Mouse (Mus musculus) left cerebral cortex, adult 2 months (tissue): ENCODE measurements around the gene Gm28372. TPM values are rescaled to one million over a fixed set of nuclear protein-coding genes. Genes with fewer than 3 reads are reported as not detected.

Source experiments
- DNase-seq, 2 experiments: peaks; one replicate each; pipeline ENCODE4 v3.0.0; 2021 to 2022; ENCODE audit warnings: low spot score in 2 of 2, mixed read lengths in 1 of 2; ENCODE audit errors: extremely low spot score in 1 of 2
- H3K27ac ChIP-seq: fragments of 200-600 bp; 2 replicates; pipeline ENCODE4 v1.8.1; 2022
- H3K4me3 ChIP-seq: fragments of 200-600 bp; 2 replicates; pipeline ENCODE4 v1.8.1; 2022
- CTCF ChIP-seq: fragments of 200-600 bp; IDR thresholded peaks from 2 replicates; pipeline ENCODE4 v1.8.1; 2022; ENCODE audit warnings: antibody characterized with exemption, mild to moderate bottlenecking, moderate library complexity
- intact Hi-C: fragments of 180-260 bp; cut with DNase I; formaldehyde crosslinking; loops from one replicate; pipeline ENCODE4 v1.15.1; 2025
- total RNA-seq, 2 experiments: library from RNA; stranded (reverse); gene quantifications; 2 replicates each; pipeline ENCODE4 v1.2.3; 2021

Gene Gm28372
- total RNA-seq, 2 experiments from 2014 or later = not detected

DNA sequence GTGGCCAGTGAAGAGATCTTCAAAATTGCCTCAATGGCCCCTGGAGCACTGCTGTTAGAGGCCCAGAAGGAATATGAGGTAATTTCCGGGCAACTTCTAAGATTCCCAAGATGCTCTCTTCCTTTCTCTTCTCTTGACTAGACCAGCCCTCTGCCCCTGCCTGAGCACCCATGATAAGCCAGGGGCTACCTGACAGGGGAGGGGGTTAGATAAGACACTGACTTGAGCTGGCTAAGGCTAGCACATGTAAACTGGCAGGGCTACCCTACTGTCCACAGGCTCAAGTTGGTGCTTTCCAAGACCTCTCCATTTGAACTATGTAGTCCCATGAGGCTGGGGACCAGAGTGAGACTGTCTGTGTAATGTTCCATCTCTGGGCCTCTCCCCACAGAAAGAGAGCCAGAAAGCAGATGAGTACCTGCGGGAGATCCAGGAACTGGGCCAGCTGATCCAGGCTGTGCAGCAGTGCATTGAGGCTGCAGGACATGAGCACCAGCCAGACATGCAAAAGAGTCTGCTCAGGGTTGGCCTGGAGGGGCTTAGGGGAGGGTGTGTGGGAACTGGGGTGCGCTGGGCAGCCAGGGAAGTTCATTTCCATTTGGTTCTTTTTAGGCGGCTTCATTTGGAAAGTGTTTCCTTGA, 34.9 kb downstream of the Gm28372 start:
- Histone ChIP-seq H3K27ac (no peak overlapping the region), H3K4me3 (no peak overlapping the region)
- TF ChIP-seq CTCF = no peak
- no peak for DNase-seq
- intact Hi-C loops = no loop called here

DNA sequence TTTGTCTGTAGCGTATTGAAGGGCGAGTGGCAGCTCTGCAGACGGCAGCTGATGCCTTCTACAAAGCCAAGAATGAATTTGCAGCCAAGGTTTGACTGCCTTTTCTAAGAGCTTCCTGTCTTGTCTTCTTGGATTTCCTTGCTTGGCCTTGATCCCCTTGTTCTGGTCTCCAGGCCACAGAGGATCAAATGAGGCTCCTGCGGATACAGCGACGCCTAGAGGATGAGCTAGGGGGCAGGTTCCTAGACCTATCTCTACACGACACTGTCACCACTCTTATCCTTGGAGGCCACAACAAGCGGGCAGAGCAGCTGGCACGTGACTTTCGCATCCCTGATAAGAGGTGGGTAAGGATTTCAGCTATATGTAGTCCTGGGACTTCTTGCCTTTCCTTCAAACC, 37.1 kb downstream of the Gm28372 start:
- H3K27ac ChIP-seq = no peak overlapping the region
- no peak overlapping the region for H3K4me3 ChIP-seq
- no peak for TF ChIP-seq CTCF
- intact Hi-C loops = no loop called here
- DNase-seq = no peak

DNA sequence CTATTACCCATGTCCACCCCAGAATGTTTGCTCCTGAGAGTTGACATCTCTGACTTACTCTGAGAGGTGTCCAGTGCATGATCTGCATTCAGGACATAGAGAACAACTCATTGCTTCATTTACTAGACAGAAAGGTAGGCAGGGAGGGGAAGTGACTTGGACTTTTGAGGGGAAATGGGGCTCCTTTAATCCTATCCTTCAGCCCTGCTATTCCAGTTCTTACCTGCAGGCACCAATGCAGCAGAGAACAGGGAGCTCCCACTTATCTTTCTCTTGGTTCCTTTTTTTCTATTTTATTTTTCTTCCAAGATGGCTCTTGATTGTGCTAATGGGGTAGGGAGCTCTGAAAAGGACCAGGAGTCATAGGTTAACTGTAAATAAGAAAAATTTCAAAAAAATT, 43.4 kb downstream of the Gm28372 start:
- H3K4me3 ChIP-seq = no peak overlapping the region
- intact Hi-C loops = no loop called here
- DNase-seq = no peak
- TF ChIP-seq CTCF = peak; percentile 16
- H3K27ac ChIP-seq = no peak overlapping the region

DNA sequence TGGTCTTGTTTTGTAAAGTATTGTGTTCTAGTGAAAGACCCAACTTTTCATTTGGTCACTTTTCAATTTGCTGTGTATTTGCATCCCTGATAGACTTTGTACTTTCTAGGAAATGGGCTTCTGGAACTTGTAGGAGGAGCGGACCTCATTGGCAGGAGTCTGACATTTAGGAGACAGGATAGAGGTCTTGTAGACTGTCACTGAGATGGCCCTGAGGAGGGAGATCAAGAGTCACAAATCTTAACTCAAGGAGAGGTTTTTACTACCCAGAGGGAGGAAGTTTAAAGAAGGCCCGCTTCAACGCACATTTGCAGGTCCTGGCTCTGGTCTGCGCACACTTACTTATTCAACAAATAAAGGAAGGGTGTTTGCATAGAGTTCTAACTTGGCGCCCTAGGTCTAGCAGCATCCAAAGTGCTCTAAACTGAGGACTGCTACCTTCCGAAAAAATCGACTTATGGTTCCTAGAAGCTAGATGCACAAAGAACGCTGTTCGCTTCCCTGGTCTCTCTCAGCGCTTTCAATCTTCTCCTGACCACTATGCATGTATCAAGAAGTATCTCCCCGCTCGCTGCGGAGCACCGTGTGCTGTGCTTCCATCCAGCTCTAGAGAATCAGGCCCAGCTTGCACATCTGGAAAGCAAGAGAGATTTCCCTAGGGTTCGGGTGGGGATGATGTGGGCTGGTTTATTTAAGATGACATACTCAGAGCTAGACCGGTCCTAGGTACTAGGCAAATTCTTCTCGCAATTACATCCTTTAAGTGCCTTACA, 44.2 kb downstream of the Gm28372 start:
- no peak; the same call in 1 of the 2 replicates for TF ChIP-seq CTCF
- DNase-seq = no peak
- Histone ChIP-seq H3K27ac (peak overlapping the region; percentile 91), H3K4me3 (peak overlapping the region; percentile 84)
- intact Hi-C loops = no loop called here

DNA sequence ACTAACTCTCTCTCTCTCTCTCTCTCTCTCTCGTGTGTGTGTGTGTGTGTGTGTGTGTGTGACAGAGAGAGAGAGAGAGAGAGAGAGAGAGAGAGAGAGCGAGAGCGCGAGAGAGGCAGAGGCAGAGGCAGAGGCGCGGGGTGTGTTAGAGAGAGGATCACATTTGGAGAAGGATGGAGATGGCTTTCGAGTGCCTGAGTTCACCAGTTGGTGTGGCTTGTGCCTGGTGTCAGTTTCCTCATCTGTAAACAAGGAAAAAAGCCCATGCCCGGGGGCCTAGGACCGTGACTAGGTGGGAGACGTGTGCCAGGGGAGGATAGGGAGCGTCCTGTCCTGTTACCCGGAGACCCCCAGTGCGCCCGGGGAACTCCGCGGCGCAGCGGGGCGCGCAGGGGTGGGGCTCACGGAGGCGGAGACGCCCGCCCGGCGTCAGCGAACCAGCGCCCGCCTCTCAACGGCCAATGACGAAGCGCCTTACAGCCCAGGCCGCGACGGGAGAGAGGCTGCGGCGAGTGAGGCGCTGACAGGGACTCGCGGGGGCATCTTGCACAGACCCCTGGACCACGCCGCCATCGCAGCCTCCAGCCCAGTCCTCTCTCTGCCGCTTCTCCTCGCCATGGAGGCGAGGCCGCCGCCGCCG, 44.9 kb downstream of the Gm28372 start, which contains the start of gene Ptpra:
TSS of gene Ptpra (plus strand) at position 485 of the 640 bp plus-strand sequence.
- peak; percentile 89 to 93 for DNase-seq
- no peak for TF ChIP-seq CTCF
- Histone ChIP-seq H3K4me3 (peak within 1 kb of the TSS; percentile 84), H3K27ac (peak within 1 kb of the TSS; percentile 91)
- intact Hi-C loops = loop anchor here (2.0 to 5.0 kb wide), 2 partner anchors 41 to 67 kb away; no protein-coding TSS in a partner anchor

DNA sequence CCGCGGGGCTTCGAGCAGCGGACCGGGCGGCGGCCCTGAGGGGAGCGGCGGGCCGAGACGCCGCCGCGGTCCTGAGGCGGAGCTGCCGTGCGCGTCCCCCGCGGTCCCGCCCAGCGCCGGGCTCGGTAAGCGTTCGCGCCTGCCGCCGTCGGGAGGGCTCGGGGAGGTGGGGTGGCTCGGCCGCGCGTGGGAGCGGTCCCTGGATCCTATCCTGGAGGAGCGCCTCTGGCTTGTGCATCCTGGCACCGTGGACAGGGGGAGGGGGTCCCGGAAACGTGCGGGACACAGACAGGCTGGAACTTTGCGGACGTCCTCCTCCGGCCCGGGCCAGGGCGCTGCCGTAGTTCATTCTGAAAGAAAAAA, 45.4 kb downstream of the Gm28372 start:
- intact Hi-C loops = loop anchor here (2.0 to 5.0 kb wide), 2 partner anchors 40 to 67 kb away; no protein-coding TSS in a partner anchor
- peak overlapping the region; percentile 84 for H3K4me3 ChIP-seq
- peak overlapping the region; percentile 91 for H3K27ac ChIP-seq
- no peak for TF ChIP-seq CTCF
- peak; percentile 75 to 81 for DNase-seq

DNA sequence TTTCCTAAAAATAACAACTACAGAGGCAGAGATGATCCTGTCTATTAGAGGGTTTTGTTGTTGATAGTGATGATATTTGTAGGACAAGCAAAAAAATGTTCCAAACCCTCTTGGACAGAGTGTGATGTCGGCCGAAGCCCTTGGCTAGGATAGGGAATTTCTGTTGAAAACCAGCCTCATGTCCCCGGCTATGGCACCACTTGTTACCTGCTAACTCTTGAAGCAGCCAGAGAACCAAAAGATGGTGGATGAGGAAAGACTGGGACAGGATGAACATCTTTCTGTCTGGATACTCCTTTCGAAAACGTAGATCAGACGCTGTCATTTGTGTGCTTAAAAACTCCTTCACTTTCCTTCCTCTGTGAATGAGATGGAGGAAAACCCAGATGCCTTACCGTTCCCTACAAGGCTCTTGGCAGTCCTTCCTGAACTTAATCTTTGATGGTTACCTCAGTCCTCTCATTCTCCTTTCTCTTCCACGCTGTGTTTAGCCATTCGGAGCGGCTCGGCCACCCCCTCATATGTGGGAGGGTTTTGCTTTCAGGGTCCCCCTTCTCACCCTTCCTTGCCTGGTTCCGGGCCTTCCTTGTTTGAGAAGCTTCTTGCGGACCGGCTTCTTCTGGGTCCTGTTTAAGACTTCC, 46.2 kb downstream of the Gm28372 start:
- peak in 1 of 2 experiments; percentile 26 for DNase-seq
- intact Hi-C loops = loop anchor here (2.0 to 5.0 kb wide), 2 partner anchors 40 to 66 kb away; no protein-coding TSS in a partner anchor
- no peak for TF ChIP-seq CTCF
- H3K4me3 ChIP-seq = peak overlapping the region; percentile 84
- peak overlapping the region; percentile 91 for H3K27ac ChIP-seq

DNA sequence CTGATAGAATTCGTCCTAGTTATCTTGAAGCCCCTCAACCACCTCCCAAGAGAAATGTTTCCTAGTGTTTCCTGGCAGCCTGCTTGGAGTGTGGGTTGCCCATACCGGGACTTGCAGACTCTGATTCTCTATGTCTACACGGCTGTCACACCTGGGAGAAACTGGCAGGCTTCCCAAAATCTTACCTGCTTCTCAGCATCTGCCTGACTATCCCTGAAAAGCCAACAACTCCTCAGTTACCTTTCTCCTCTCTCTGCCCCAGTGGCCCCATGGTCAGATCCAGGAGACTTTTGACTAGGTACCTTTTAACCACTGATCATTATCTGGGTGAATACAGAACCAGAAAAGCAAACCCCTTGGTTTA, 46.7 kb downstream of the Gm28372 start:
- peak overlapping the region; percentile 91 for H3K27ac ChIP-seq
- TF ChIP-seq CTCF = no peak
- DNase-seq = no peak
- intact Hi-C loops = loop anchor here (2.0 to 5.0 kb wide), 2 partner anchors 39 to 66 kb away; no protein-coding TSS in a partner anchor
- peak overlapping the region; percentile 84 for H3K4me3 ChIP-seq

DNA sequence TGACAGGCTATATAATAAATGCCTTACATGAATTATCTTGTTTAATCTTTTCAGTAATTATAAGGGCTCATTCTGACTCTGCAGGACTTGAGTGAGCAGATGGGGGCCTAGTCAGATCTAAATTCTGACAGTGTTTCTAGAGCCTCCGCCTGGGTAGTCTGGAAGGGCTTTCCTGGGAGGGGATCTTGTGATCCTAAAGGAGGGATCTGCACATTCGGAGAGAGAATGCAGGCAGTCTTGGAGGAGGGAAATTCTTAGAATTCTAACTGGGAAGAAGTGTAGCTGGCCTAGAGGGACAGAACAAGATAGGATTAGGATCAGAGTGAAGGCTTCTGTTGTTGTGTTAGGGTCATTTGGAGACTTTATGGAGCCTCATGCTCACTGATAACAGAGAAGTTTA, 47.2 kb downstream of the Gm28372 start:
- Histone ChIP-seq H3K4me3 (peak overlapping the region; percentile 84), H3K27ac (peak overlapping the region; percentile 16; the same call in 1 of the 2 replicates)
- intact Hi-C loops = loop anchor here (5.0 kb wide), 1 partner anchor 65 kb away; no protein-coding TSS in a partner anchor

DNA sequence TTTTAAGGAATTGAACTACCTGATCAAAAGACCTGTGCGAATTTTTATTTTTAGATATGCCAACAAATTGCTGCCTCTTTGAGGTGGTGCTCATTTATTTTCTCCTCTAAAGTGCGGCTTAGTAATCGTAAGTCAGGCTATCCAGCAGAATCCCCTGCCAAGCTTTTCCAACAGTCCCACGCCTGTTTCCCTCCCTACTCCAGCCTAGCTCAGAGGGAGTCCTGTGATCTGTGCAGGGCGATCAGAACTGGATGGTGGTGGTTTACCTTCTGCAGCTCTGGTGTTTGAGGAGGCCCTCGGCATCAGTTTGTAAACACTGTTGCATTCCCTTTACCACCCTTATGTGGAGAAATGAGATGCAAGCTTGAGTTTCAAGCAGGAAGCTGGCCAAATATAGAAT, 48.4 kb downstream of the Gm28372 start:
- intact Hi-C loops = loop anchor here (5.0 kb wide), 1 partner anchor 64 kb away; no protein-coding TSS in a partner anchor
- no peak for TF ChIP-seq CTCF

More for the DNA sequence above, 47.2 kb downstream of the Gm28372 start:
- no peak for DNase-seq
- TF ChIP-seq CTCF = no peak

DNA sequence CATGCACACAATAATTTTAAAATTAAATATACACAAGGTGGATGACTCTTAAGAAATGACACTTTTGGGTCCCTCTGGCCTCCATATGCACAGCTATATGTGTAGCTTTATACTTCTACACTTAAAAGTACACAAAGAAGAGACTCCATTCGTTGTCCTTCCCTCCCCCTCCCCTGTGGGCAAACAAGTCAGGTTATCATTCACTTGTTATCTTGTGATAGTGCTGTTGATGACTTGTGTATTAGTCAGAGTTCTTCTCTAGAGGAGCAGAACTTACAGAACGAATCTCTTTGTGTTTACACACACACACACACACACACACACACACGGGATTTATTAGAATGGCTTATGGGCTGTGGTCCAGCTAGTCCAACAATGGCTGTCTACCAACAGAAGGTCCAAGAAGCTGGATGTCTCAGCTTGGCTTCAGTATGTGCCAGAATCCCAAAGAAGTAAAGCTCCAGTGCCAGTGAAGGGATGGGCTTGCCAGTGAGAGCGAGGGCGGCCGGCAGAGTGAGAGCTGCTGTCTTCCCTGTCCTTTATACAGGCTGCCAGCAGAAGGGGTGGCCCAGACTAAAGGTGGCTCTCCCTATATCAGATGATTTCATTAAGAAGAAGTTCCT, 49.8 kb downstream of the Gm28372 start:
- no peak for TF ChIP-seq CTCF
- Histone ChIP-seq H3K4me3 (no peak overlapping the region; the same call in 1 of the 2 replicates), H3K27ac (no peak overlapping the region)
- intact Hi-C loops = loop anchor here (5.0 kb wide), 1 partner anchor 62 kb away; no protein-coding TSS in a partner anchor
- DNase-seq = peak in 1 of 2 experiments; percentile 24

More for the DNA sequence above, 48.4 kb downstream of the Gm28372 start:
- no peak for DNase-seq
- no peak overlapping the region for H3K4me3 ChIP-seq
- no peak overlapping the region; the same call in 1 of the 2 replicates for H3K27ac ChIP-seq

Other genes with a start within 250 kb of the Gm28372 start
- gene Snrpb, start 225.8 kb upstream of the Gm28372 start, total RNA-seq = 100 to 1,000 TPM; 101 to 112 TPM
- not detected for gene Tmc2, start 210.0 kb upstream of the Gm28372 start, total RNA-seq
- 100 to 1,000 TPM; 140 to 144 TPM for gene Nop56, start 130.8 kb upstream of the Gm28372 start, total RNA-seq
- 100 to 1,000 TPM; 285 to 286 TPM for gene Idh3b, start 120.7 kb upstream of the Gm28372 start, total RNA-seq
- gene Ebf4, start 110.1 kb upstream of the Gm28372 start, total RNA-seq = 1 to 10 TPM; 9.7 to 9.8 TPM
- 1 to 10 TPM; 5.5 to 6.4 TPM for gene Cpxm1, start 7.7 kb upstream of the Gm28372 start, total RNA-seq
- gene 1700020A23Rik, start within 50 bp of the Gm28372 start, total RNA-seq = not detected
- gene Tmem239, start 1.2 kb downstream of the Gm28372 start, total RNA-seq = not detected
- gene Vps16, start 19.1 kb downstream of the Gm28372 start, total RNA-seq = 10 to 100 TPM; 78.3 to 99.1 TPM
- gene Pced1a, start 19.5 kb downstream of the Gm28372 start, total RNA-seq = 10 to 100 TPM; 23.1 to 27.9 TPM
- gene Ptpra, start 45.0 kb downstream of the Gm28372 start, total RNA-seq = 100 to 1,000 TPM; 221 to 237 TPM
- gene Mrps26, start 158.5 kb downstream of the Gm28372 start, total RNA-seq = 10 to 100 TPM; 72.6 to 75.6 TPM
- 1 to 10 TPM in 1 of 2 experiments, not detected in 1; 4.4 TPM for gene Oxt, start 170.9 kb downstream of the Gm28372 start, total RNA-seq
- 10 to 100 TPM in 1 of 2 experiments, not detected in 1; 22.8 TPM for gene Avp, start 177.3 kb downstream of the Gm28372 start, total RNA-seq
- gene Fastkd5, start 224.8 kb downstream of the Gm28372 start, total RNA-seq = 1 to 10 TPM; 7.9 to 8.7 TPM
- gene Ubox5, start 224.8 kb downstream of the Gm28372 start, total RNA-seq = 10 to 100 TPM; 10.0 to 12.5 TPM
- gene Lzts3, start 237.6 kb downstream of the Gm28372 start, total RNA-seq = 100 to 1,000 TPM; 202 to 214 TPM